Mouse (Mus musculus) erythroblast, adult 5-6 weeks (primary cell): ENCODE data around the gene Cnot6. TPM values are rescaled to one million over a fixed set of nuclear protein-coding genes. Genes with fewer than 3 reads are reported as not detected.

Source experiments
- total RNA-seq, 2 experiments: library from RNA; stranded (forward) in 1 of 2; stranded (reverse) in 1 of 2; fragments of 150-400 nt in 1 of 2; fragments of 200-764, 138-1000 nt in 1 of 2; gene quantifications; 2 replicates each; pipeline versions ENCODE4 v1.2.3 to v1.2.4; 2015 to 2017; ENCODE audit warnings: low replicate concordance in 2 of 2

Cnot6 gene
- total RNA-seq, 2 experiments from 2014 or later: 50.1 to 52.0 TPM

Other genes with a start within 250 kb of the Cnot6 start
- gene Olfr1386, start 247.7 kb downstream of the Cnot6 start, total RNA-seq (2015; ENCODE audit: low replicate concordance): not detected in 2 replicates
- not detected in 2 replicates for gene Olfr1386, start 247.7 kb downstream of the Cnot6 start, total RNA-seq (2017; ENCODE audit: low replicate concordance)
- not detected in 2 replicates for gene Olfr1385, start 223.7 kb downstream of the Cnot6 start, total RNA-seq (2015; ENCODE audit: low replicate concordance)
- gene Olfr1385, start 223.7 kb downstream of the Cnot6 start, total RNA-seq (2017; ENCODE audit: low replicate concordance): not detected in 2 replicates
- not detected in 2 replicates for gene Olfr1384, start 206.0 kb downstream of the Cnot6 start, total RNA-seq (2015; ENCODE audit: low replicate concordance)
- not detected in 2 replicates for gene Olfr1384, start 206.0 kb downstream of the Cnot6 start, total RNA-seq (2017; ENCODE audit: low replicate concordance)
- gene Olfr1383, start 193.1 kb downstream of the Cnot6 start, total RNA-seq (2015; ENCODE audit: low replicate concordance): not detected in 2 replicates
- gene Olfr1383, start 193.1 kb downstream of the Cnot6 start, total RNA-seq (2017; ENCODE audit: low replicate concordance): not detected in 2 replicates
- gene Olfr1382, start 184.5 kb downstream of the Cnot6 start, total RNA-seq (2015; ENCODE audit: low replicate concordance): not detected in 2 replicates
- gene Olfr1382, start 184.5 kb downstream of the Cnot6 start, total RNA-seq (2017; ENCODE audit: low replicate concordance): not detected in 2 replicates
- not detected in 2 replicates for gene Olfr1381, start 169.3 kb downstream of the Cnot6 start, total RNA-seq (2015; ENCODE audit: low replicate concordance)
- not detected in 2 replicates for gene Olfr1381, start 169.3 kb downstream of the Cnot6 start, total RNA-seq (2017; ENCODE audit: low replicate concordance)
- gene Olfr1380, start 155.8 kb downstream of the Cnot6 start, total RNA-seq (2015; ENCODE audit: low replicate concordance): not detected in 2 replicates
- not detected in 2 replicates for gene Olfr1380, start 155.8 kb downstream of the Cnot6 start, total RNA-seq (2017; ENCODE audit: low replicate concordance)
- not detected in 2 replicates for gene Flt4, start 103.5 kb downstream of the Cnot6 start, total RNA-seq (2015; ENCODE audit: low replicate concordance)
- gene Flt4, start 103.5 kb downstream of the Cnot6 start, total RNA-seq (2017; ENCODE audit: low replicate concordance): not detected in 2 replicates
- not detected in 2 replicates for gene Scgb3a1, start 49.1 kb downstream of the Cnot6 start, total RNA-seq (2015; ENCODE audit: low replicate concordance)
- not detected in 2 replicates for gene Scgb3a1, start 49.1 kb downstream of the Cnot6 start, total RNA-seq (2017; ENCODE audit: low replicate concordance)
- not detected in 2 replicates for gene Gfpt2, start 81.5 kb upstream of the Cnot6 start, total RNA-seq (2015; ENCODE audit: low replicate concordance)
- gene Gfpt2, start 81.5 kb upstream of the Cnot6 start, total RNA-seq (2017; ENCODE audit: low replicate concordance): 0.17 TPM in 1 of 2 replicates, not detected in the other
- 9.2 and 16.3 TPM in 2 replicates for gene Mapk9, start 134.0 kb upstream of the Cnot6 start, total RNA-seq (2015; ENCODE audit: low replicate concordance)
- 9.5 and 9.9 TPM in 2 replicates for gene Mapk9, start 134.0 kb upstream of the Cnot6 start, total RNA-seq (2017; ENCODE audit: low replicate concordance)
- gene Rasgef1c, start 189.1 kb upstream of the Cnot6 start, total RNA-seq (2015; ENCODE audit: low replicate concordance): 1.0 TPM in 1 of 2 replicates, not detected in the other
- gene Rasgef1c, start 189.1 kb upstream of the Cnot6 start, total RNA-seq (2017; ENCODE audit: low replicate concordance): 0.94 TPM in 1 of 2 replicates, not detected in the other